Mouse (Mus musculus): Measurements from ENCODE around the gene Mccc2.
A peak's percentile ranks its signal among the peaks of the same experiment; 100 is the strongest.

The Mccc2 gene

GRCm38 (mm10) chr13:99938606-99939319, 76.7 kb downstream of the Mccc2 start:
- no peak for DNase-seq

- DNase-seq: no peak
These were observed 77.7 kb downstream of the Mccc2 start for GRCm38 (mm10) chr13:99937741-99938140.

GRCm38 (mm10) chr13:99932406-99932805, 83.0 kb downstream of the Mccc2 start:
- no peak for DNase-seq

- no peak for DNase-seq
These were observed 83.9 kb downstream of the Mccc2 start for GRCm38 (mm10) chr13:99931502-99931901.

GRCm38 (mm10) chr13:99926249-99926648, 89.2 kb downstream of the Mccc2 start:
- DNase-seq: no peak

GRCm38 (mm10) chr13:99915632-99916031, 99.8 kb downstream of the Mccc2 start:
- DNase-seq: no peak

- DNase-seq: no peak
These were observed 114.5 kb downstream of the Mccc2 start, which contains the start of gene Cartpt for GRCm38 (mm10) chr13:99900965-99901364. Gene Cartpt (minus strand): TSS chr13:99901091.

GRCm38 (mm10) chr13:99900557-99900892, 114.9 kb downstream of the Mccc2 start:
- DNase-seq: peak; percentile 19

GRCm38 (mm10) chr13:99899670-99900556, 115.5 kb downstream of the Mccc2 start:
- DNase-seq: peak; percentile 15

GRCm38 (mm10) chr13:99898816-99899215, 116.6 kb downstream of the Mccc2 start:
- no peak for DNase-seq

Measured in right cerebral cortex, postnatal 4 days (tissue).